Mouse (Mus musculus) ovary, adult 18-20 months (tissue): ENCODE results near the gene Ms4a4c.
"Not testable (repeated sequence)": the region's sequence is repeated elsewhere in the genome, so short reads cannot be mapped to it uniquely, and the experiment has no call there.

Experiments used
- DNase-seq: peaks from one replicate; pipeline ENCODE4 v3.0.0; 2022; ENCODE audit warnings: low spot score, mixed read lengths

Gene Ms4a4c

DNA sequence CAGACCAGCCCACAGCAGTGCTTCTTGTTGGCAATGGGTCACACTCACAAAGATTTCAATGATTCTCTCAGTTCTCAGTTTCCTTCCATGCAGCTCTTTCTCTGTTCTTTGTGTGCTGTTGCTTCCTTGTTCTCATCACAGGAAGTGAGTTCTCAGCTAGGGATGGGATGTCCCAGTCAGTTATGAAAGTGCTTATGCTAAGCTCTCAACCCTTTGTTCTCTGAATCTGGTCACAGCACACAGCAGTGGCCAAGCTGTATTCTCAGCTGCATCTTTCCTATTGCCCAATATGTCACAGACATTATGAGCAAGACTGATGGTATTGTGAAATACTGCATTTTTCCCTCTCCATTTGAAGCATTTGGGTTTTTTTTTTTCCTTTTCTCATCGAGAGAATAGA is 60.2 kb downstream of the Ms4a4c start:
- not testable (repeated sequence) for DNase-seq

DNA sequence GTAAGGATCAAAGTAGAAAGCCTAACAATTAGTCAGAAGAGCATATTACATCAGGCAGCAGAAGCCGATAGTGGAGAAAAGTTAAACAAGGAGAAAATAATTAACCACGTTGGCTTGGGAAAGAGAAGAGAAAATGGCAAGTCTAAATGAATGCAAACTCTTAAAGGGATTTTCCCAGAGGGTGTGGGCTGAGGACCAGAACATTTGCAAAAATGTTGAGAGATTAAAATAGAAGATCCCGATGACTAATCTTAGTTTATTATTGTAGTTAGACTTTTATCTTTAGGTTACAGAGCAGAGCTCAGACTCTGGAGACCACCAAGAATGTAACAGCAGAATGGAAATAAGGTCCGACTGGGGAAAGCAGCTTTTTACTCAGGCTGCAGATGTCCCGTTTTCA is 61.9 kb downstream of the Ms4a4c start:
- DNase-seq: no peak

DNA sequence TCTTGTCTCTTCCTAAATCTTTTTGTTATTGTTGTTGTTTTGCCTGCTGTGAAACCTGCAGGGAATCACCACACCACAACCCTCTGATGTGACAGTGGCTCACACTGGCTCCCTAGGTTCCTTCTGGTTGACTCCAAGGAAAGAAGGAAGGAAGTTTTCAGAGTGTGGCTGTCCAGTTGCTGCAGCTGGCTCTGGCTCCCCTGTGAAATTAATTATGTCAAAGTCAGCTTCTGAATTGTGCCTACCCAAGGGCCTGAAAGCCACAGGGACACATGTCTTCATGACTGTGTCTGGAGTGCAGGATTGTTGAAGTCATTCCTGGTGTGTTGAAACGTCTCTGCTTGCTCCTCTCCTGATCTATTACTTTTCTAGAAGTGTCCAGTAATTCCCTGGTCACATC is 63.8 kb downstream of the Ms4a4c start:
- not testable (repeated sequence) for DNase-seq

DNA sequence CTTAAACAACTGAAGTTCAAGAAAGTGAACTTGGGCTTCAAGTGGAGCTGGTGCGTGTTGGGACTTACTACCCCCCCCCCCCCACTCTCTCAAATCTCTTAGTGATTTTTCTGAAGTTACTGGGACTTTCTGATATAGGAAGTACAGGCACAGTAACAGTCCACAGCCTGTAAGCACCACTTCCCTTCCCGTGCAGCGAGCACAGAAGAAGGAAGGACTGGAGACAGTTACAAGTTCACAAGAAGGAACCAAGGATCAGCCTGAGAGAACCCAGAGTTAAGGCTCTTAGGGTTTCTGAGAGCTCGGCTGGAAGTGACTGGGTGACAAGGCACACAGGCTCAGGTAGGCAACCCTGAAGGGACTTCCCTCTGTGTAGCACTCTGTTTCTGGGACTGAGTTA is 64.6 kb downstream of the Ms4a4c start, which contains the start of gene Ms4a6c:
Gene Ms4a6c (plus strand): TSS at position 152 of the 400 bp plus-strand sequence.
- DNase-seq: not testable (repeated sequence)
